Mouse (Mus musculus): ENCODE data around the gene Mc3r. TPM values are rescaled to one million over a fixed set of nuclear protein-coding genes. Genes with fewer than 3 reads are reported as not detected.

The Mc3r gene
- total and polyA plus RNA-seq, 2 experiments from 2014 or later: not detected

DNA sequence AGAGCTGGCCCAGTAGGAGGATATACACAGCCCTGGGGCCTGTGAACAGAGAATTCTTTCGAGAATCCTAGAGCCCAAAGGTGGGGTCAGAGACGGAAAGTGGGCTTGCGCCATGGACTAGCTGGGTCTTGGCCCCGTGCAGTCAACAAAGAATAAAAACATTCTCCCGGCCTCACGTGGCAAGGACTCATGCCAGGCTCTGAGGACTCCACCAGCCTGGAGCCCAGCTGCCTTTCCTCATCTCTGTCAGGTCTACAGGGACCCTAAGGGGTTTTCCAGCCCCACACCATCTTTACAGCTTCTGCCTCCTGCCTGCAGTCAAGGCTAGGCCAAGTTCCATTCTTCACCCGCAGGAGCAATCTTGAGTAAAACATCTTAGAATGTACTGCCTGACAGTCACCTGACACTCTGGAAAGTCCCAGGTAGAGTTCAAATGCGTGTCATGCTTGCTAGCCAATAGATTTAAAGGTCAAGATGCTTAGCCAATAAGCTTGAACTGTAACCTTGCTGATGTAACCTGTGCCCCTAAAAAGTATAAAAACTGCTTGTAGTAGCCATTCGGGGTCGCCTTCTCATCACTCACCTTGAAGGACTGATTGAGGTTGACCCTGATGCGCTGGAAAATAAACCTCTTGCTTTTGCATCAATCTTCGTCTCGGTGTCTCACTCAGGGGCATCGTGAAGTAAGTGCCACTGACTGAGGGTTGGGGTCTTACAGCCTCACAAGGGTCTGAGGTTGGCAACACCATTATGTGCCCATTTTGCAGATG is 43.6 kb downstream of the Mc3r start:
- Histone ChIP-seq H3K27ac (ENCODE audit: low read depth) (no peak overlapping the region), H3K4me3 (ENCODE audit: low read depth, low read length) (no peak overlapping the region), H3K9ac (replicated peaks; ENCODE audit: low read depth, low read length) (no peak overlapping the region), H3K9me3 (replicated peaks; ENCODE audit: control insufficient read depth, low read length) (no peaks in the 10 kb centered on the region), H3K36me3 (replicated peaks; ENCODE audit: control insufficient read depth, insufficient read depth, low read length) (no peaks in the 10 kb centered on the region), H3K4me2 (ENCODE audit: low read depth, low read length) (no peak overlapping the region), H3K4me1 (ENCODE audit: control insufficient read depth, insufficient read depth) (no peaks in the 10 kb centered on the region), H3K27me3 (ENCODE audit: control insufficient read depth, insufficient read depth, low read length) (no peaks in the 10 kb centered on the region)
- DNase-seq (ENCODE audit: low spot score) (no peak), ATAC-seq (ENCODE audit: insufficient read depth, low read depth) (no peak)
- 77% methylated on average over 14 of the region's 14 CpGs for WGBS
- no peak for TF ChIP-seq CTCF (IDR thresholded peaks at IDR 0.05; ENCODE audit: low read depth)
- no peak for TF ChIP-seq EP300 (IDR thresholded peaks at IDR 0.05; ENCODE audit: low read depth)

DNA sequence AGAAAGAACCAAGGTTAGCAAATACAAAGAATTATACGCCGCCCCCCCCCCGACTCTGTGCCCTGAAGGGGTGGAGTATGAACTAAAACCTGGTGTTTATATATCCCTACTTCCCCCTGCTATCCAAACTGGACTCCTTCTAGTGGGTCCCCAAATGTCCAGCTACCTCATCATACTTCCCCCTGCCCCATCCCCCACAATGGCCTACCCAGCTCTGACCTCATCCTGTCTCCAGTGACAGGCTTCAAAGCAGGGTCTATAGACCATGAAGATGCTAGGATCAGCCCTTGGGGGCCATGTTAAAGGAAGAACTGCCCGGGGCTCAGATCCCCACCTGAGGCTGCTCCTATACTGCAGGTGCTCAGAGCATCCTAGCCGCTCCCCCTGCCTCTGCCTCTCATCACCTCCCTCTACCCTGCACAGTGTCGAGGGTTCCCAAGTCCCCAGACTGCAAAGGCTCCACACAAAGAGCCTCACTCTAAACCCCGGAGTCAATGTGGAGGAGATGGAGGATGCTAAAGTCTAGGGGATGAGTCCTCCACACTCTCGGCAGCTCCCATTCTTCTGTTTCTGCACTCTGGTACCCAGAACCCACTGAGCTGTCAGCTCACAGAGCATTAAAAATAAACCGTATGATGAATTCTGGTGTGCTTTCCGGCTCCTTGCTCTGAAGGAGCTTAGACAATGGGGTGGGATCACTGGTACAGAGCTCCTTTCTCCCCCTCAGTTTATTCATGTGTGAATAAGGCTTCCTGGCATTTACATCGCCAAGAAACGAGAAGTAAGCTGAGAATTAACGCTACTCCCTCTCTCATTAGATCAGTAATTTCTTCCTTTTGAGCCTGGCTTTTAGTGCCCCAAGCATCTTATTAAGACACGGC is 44.5 kb downstream of the Mc3r start:
- Histone ChIP-seq H3K36me3 (replicated peaks; ENCODE audit: control insufficient read depth, insufficient read depth, low read length) (no peaks in the 10 kb centered on the region), H3K27me3 (ENCODE audit: control insufficient read depth, insufficient read depth, low read length) (no peaks in the 10 kb centered on the region), H3K4me3 (ENCODE audit: low read depth, low read length) (no peak overlapping the region), H3K4me2 (ENCODE audit: low read depth, low read length) (no peak overlapping the region), H3K9me3 (replicated peaks; ENCODE audit: control insufficient read depth, low read length) (no peaks in the 10 kb centered on the region), H3K4me1 (ENCODE audit: control insufficient read depth, insufficient read depth) (no peaks in the 10 kb centered on the region), H3K27ac (ENCODE audit: low read depth) (no peak overlapping the region), H3K9ac (replicated peaks; ENCODE audit: low read depth, low read length) (no peak overlapping the region)
- no peak for ATAC-seq (ENCODE audit: insufficient read depth, low read depth)
- WGBS: 67% methylated on average over 14 of the region's 14 CpGs
- TF ChIP-seq CTCF (IDR thresholded peaks at IDR 0.05; ENCODE audit: low read depth) (no peak), EP300 (IDR thresholded peaks at IDR 0.05; ENCODE audit: low read depth) (no peak)
- DNase-seq (ENCODE audit: low spot score): no peak

DNA sequence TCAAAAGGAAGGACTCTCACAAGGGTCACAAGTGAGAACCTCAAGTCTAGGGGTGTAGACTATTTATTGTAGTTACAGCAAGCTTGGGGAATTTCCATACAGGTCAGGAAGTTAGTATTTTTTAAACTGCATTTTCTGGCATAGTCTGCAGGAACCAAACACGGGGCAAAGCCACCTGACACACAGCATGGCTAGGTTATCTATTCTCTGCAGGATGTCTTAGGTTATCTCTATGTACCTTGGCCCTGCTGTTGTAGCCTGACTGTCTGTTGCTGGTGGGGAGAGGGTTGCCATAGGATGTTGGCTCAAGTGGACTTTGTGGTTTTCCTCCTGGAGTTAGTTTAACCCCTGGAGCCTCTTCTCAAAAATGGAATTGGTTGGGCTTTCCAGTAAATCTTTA is 49.8 kb downstream of the Mc3r start:
- Histone ChIP-seq H3K27ac (ENCODE audit: low read depth) (no peak overlapping the region), H3K9me3 (replicated peaks; ENCODE audit: control insufficient read depth, low read length) (no peaks in the 10 kb centered on the region), H3K4me1 (ENCODE audit: control insufficient read depth, insufficient read depth) (no peaks in the 10 kb centered on the region), H3K9ac (replicated peaks; ENCODE audit: low read depth, low read length) (no peak overlapping the region), H3K27me3 (ENCODE audit: control insufficient read depth, insufficient read depth, low read length) (no peaks in the 10 kb centered on the region), H3K36me3 (replicated peaks; ENCODE audit: control insufficient read depth, insufficient read depth, low read length) (no peaks in the 10 kb centered on the region), H3K4me3 (ENCODE audit: low read depth, low read length) (no peak overlapping the region), H3K4me2 (ENCODE audit: low read depth, low read length) (no peak overlapping the region)
- 23% methylated on average over 1 of the region's 1 CpGs for WGBS
- DNase-seq (ENCODE audit: low spot score) (no peak), ATAC-seq (ENCODE audit: insufficient read depth, low read depth) (no peak)
- TF ChIP-seq CTCF (IDR thresholded peaks at IDR 0.05; ENCODE audit: low read depth): no peak
- TF ChIP-seq EP300 (IDR thresholded peaks at IDR 0.05; ENCODE audit: low read depth): no peak

DNA sequence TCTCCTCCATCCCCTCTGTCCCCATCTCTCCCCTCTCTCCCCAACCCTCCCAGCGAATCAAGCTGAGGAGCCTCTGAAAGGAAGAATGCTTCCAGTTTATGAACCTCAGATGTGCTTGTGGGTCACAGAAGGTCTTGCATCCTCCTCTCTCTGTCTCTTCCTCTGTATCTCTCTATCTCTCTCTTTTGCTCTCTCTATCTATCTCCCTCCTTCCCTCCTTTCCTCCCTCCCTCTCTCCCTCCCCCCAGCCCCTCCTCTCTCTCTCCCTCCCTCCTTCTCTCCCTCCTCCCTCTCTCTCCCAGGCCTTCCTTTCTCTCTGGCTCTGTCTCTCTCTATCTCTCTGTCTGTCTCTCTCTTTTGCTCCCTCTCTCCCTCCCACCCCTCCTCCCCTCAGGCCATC is 50.2 kb downstream of the Mc3r start:
- 20% methylated on average over 1 of the region's 1 CpGs for WGBS
- Histone ChIP-seq H3K4me1 (ENCODE audit: control insufficient read depth, insufficient read depth) (no peaks in the 10 kb centered on the region), H3K27ac (ENCODE audit: low read depth) (no peak overlapping the region), H3K4me3 (ENCODE audit: low read depth, low read length) (no peak overlapping the region), H3K36me3 (replicated peaks; ENCODE audit: control insufficient read depth, insufficient read depth, low read length) (no peaks in the 10 kb centered on the region), H3K9me3 (replicated peaks; ENCODE audit: control insufficient read depth, low read length) (no peaks in the 10 kb centered on the region), H3K4me2 (ENCODE audit: low read depth, low read length) (no peak overlapping the region), H3K27me3 (ENCODE audit: control insufficient read depth, insufficient read depth, low read length) (no peaks in the 10 kb centered on the region), H3K9ac (replicated peaks; ENCODE audit: low read depth, low read length) (no peak overlapping the region)
- TF ChIP-seq EP300 (IDR thresholded peaks at IDR 0.05; ENCODE audit: low read depth) (no peak), CTCF (IDR thresholded peaks at IDR 0.05; ENCODE audit: low read depth) (no peak)
- DNase-seq (ENCODE audit: low spot score) (no peak), ATAC-seq (ENCODE audit: insufficient read depth, low read depth) (no peak)

DNA sequence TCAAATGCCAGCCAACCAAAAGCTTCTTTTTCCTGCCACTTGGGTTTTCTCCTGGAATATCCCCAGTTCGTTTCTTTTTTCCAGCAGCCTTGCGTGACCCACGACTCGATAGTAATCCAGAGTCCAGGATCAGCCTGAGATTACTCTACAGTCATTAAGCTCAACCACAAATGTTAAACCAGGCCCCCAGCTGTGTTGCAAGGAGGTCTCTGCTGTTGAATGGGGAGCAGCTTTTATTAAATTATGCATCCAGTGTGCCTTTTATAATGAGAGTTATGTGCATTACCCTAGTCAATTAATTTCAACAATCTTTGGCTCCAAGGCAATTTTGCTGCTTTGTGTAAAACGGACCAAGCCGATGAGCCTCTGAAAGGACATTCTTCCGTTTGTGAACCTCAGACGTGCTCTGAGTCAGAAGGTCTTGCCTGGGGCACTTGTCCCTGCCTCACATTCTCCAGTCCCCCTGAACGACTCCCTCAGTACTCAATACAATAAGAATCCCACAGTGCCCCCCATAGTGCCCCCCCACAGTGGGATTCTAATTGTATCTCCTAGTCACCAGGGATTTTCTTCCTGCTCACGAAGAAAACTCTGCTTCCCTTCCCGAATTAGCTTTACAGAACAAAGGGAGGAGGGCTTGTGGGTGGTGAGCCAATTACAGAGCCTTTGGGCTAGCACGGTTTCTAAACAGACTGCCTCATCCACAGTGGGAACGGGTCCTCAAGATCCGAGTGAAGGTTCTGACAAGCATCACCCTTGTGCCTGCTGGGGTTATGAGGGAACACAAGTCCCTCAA is 51.0 kb downstream of the Mc3r start:
- Histone ChIP-seq H3K4me1 (ENCODE audit: control insufficient read depth, insufficient read depth) (no peaks in the 10 kb centered on the region), H3K36me3 (replicated peaks; ENCODE audit: control insufficient read depth, insufficient read depth, low read length) (no peaks in the 10 kb centered on the region), H3K9ac (replicated peaks; ENCODE audit: low read depth, low read length) (no peak overlapping the region), H3K4me2 (ENCODE audit: low read depth, low read length) (no peak overlapping the region), H3K4me3 (ENCODE audit: low read depth, low read length) (no peak overlapping the region), H3K9me3 (replicated peaks; ENCODE audit: control insufficient read depth, low read length) (no peaks in the 10 kb centered on the region), H3K27me3 (ENCODE audit: control insufficient read depth, insufficient read depth, low read length) (no peaks in the 10 kb centered on the region), H3K27ac (ENCODE audit: low read depth) (no peak overlapping the region)
- WGBS: 22% methylated on average over 14 of the region's 14 CpGs
- TF ChIP-seq EP300 (IDR thresholded peaks at IDR 0.05; ENCODE audit: low read depth): no peak
- TF ChIP-seq CTCF (IDR thresholded peaks at IDR 0.05; ENCODE audit: low read depth): no peak
- no peak for ATAC-seq (ENCODE audit: insufficient read depth, low read depth)
- no peak for DNase-seq (ENCODE audit: low spot score)

Other genes with a start within 250 kb of the Mc3r start
- gene Cbln4, start 205.0 kb upstream of the Mc3r start, total RNA-seq (2014; rRNA removed; ENCODE audit: low replicate concordance): not detected in 2 replicates
- not detected in 2 replicates for gene Cbln4, start 205.0 kb upstream of the Mc3r start, polyA plus RNA-seq (2015; fragmentation: Nextera tagmentation; extraction: Ambion mirVana)
- 3.3 and 6.6 TPM in 2 replicates for gene Fam210b, start 97.1 kb downstream of the Mc3r start, total RNA-seq (2014; rRNA removed; ENCODE audit: low replicate concordance)
- gene Fam210b, start 97.1 kb downstream of the Mc3r start, polyA plus RNA-seq (2015; fragmentation: Nextera tagmentation; extraction: Ambion mirVana): 9.4 and 10.0 TPM in 2 replicates
- gene Aurka, start 122.0 kb downstream of the Mc3r start, total RNA-seq (2014; rRNA removed; ENCODE audit: low replicate concordance): 36.6 and 54.8 TPM in 2 replicates
- 23.9 and 25.5 TPM in 2 replicates for gene Aurka, start 122.0 kb downstream of the Mc3r start, polyA plus RNA-seq (2015; fragmentation: Nextera tagmentation; extraction: Ambion mirVana)
- 24.0 and 39.0 TPM in 2 replicates for gene Cstf1, start 122.2 kb downstream of the Mc3r start, total RNA-seq (2014; rRNA removed; ENCODE audit: low replicate concordance)
- gene Cstf1, start 122.2 kb downstream of the Mc3r start, polyA plus RNA-seq (2015; fragmentation: Nextera tagmentation; extraction: Ambion mirVana): 18.9 and 20.3 TPM in 2 replicates
- gene Cass4, start 145.3 kb downstream of the Mc3r start, total RNA-seq (2014; rRNA removed; ENCODE audit: low replicate concordance): 0.19 and 1.1 TPM in 2 replicates
- 0.16 and 0.20 TPM in 2 replicates for gene Cass4, start 145.3 kb downstream of the Mc3r start, polyA plus RNA-seq (2015; fragmentation: Nextera tagmentation; extraction: Ambion mirVana)
- gene Rtf2, start 192.1 kb downstream of the Mc3r start, total RNA-seq (2014; rRNA removed; ENCODE audit: low replicate concordance): 34.0 and 49.7 TPM in 2 replicates
- gene Rtf2, start 192.1 kb downstream of the Mc3r start, polyA plus RNA-seq (2015; fragmentation: Nextera tagmentation; extraction: Ambion mirVana): 45.1 and 45.9 TPM in 2 replicates
- gene Gcnt7, start 210.1 kb downstream of the Mc3r start, total RNA-seq (2014; rRNA removed; ENCODE audit: low replicate concordance): not detected in 2 replicates
- 0.25 and 0.40 TPM in 2 replicates for gene Gcnt7, start 210.1 kb downstream of the Mc3r start, polyA plus RNA-seq (2015; fragmentation: Nextera tagmentation; extraction: Ambion mirVana)
- 0.54 TPM in 1 of 2 replicates, not detected in the other for gene Fam209, start 224.0 kb downstream of the Mc3r start, total RNA-seq (2014; rRNA removed; ENCODE audit: low replicate concordance)
- not detected in 2 replicates for gene Fam209, start 224.0 kb downstream of the Mc3r start, polyA plus RNA-seq (2015; fragmentation: Nextera tagmentation; extraction: Ambion mirVana)